In the genomic region with DNA sequence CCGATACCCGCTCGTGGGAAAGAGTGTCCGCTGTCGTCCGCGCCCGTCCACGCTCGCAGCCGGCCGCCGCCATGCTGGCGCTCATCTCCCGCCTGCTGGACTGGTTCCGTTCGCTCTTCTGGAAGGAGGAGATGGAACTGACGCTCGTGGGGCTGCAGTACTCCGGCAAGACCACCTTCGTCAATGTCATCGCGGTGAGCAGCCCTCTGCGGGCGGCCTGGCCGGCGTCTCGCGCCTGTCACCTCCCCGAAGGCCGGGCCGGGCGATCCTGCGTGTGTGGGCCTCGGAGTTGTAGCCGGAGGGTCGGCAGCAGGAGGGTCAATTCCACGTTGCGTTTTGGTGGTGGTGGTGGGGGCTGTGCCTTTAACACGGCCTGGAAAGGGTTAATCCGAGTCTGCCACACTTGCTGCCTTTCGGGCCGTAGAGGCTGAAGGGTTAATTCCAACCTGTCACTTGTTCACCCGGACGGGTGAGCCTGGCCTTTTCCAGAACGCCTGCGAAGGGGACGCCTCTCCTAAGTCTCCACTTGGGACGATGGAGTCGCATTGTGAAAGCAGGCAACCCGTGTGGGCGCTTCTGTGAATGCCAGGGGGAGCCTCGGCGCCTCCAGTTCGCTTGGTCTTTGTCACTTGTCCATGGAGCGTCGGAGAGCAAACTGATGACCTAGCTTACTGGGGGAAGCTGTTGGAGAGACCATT, we compare ENCODE assay signal across 7 mouse cellular contexts. TPM values are rescaled to one million over a fixed set of nuclear protein-coding genes. Genes with fewer than 3 reads are reported as not detected.
A peak's percentile ranks its signal among the peaks of the same experiment; 100 is the strongest.
DNase-seq lines count a peak whose midpoint lies in the region; ATAC-seq and TF ChIP-seq lines count a peak whose summit lies in the region.

No protein-coding gene starts in this region.

- intact Hi-C loops in heart, postnatal 10 days (cut with DNase I) = no loop called here

- H3K4me3 ChIP-seq in E14TG2a.4 (replicated peaks; ENCODE audit: low read length) = peak overlapping the region; percentile 99
- peak overlapping the region; percentile 97 for H3K4me3 ChIP-seq in lung, adult 2 months (replicated peaks; ENCODE audit: extremely low read depth, low read depth, low read length)

- no peaks in the 10 kb centered on the region for H3K36me3 ChIP-seq in E14TG2a.4 (ENCODE audit: insufficient read depth, low read length)

- peaks cover 35% of the 10 kb centered on the region for H3K4me1 ChIP-seq in E14TG2a.4 (replicated peaks; ENCODE audit: low read depth, low read length)
- H3K4me1 ChIP-seq in lung, adult 2 months (ENCODE audit: control insufficient read depth, insufficient read depth, low read length) = peaks cover 15% of the 10 kb centered on the region

- ATAC-seq in erythroblast, adult 5-6 weeks (replicated peaks; ENCODE audit: low FRiP score, poor library complexity, severe bottlenecking) = peak; percentile 43; the same call in 1 of the 2 replicates
- ATAC-seq in neutrophil, adult 5-6 weeks (ENCODE audit: extremely low read depth, insufficient number of reproducible peaks, low FRiP score, poor library complexity, severe bottlenecking) = peak; percentile 4; the same call in 1 of the 2 replicates

- WGBS in lung, adult 2 months = under 1% methylated on average over 57 of the region's 57 CpGs

- no peak for TF ChIP-seq POLR2A in lung, adult 2 months (IDR thresholded peaks at IDR 0.05; ENCODE audit: borderline replicate concordance, extremely low read depth, low read depth, low read length)

- H3K9me3 ChIP-seq in E14TG2a.4 (ENCODE audit: low read length) = no peaks in the 10 kb centered on the region

- DNase-seq in ZHBTc4 (ENCODE audit: low read depth, low spot score) = peak; percentile 42
- DNase-seq in heart, postnatal 10 days = peak; percentile 43 to 58
- DNase-seq in kidney, postnatal 36 days = peak; percentile 37 to 57
- DNase-seq in lung, adult 2 months = peak; percentile 49

- H3K27me3 ChIP-seq in E14TG2a.4 (ENCODE audit: insufficient read depth, low read length) = peaks cover 3% of the 10 kb centered on the region; the same call in 1 of the 2 replicates

- TF ChIP-seq CTCF in E14TG2a.4 (conservative IDR thresholded peaks at IDR 0.05; ENCODE audit: low read length) = no peak
- TF ChIP-seq CTCF in lung, adult 2 months (IDR thresholded peaks at IDR 0.05; ENCODE audit: insufficient read depth, low read length) = no peak

RNA-seq across cellular contexts. Expression of a gene that starts 0.4 kb away (rescaled TPM):
- total RNA-seq in erythroblast, adult 5-6 weeks (2015; ENCODE audit: low replicate concordance) = 33.0 and 44.3 TPM in 2 replicates
- total RNA-seq in erythroblast, adult 5-6 weeks (2017; ENCODE audit: low replicate concordance) = 11.6 and 19.3 TPM in 2 replicates
- 10 to 100 TPM; 83.3 to 90.7 TPM for total RNA-seq in heart, postnatal 10 days (2021)
- polyA plus RNA-seq in lung, adult 2 months (2012; rRNA removed) = 14.5 and 19.4 TPM in 2 replicates
- 28.7 and 36.4 TPM in 2 replicates for total RNA-seq in neutrophil, adult 5-6 weeks (2017)

RNA-seq across cellular contexts. Expression of a gene that starts 45.1 kb away (rescaled TPM):
- total RNA-seq in erythroblast, adult 5-6 weeks (2015; ENCODE audit: low replicate concordance) = 16.7 and 21.7 TPM in 2 replicates
- total RNA-seq in erythroblast, adult 5-6 weeks (2017; ENCODE audit: low replicate concordance) = 19.3 and 25.6 TPM in 2 replicates
- total RNA-seq in heart, postnatal 10 days (2021) = 10 to 100 TPM; 15.8 to 22.0 TPM
- polyA plus RNA-seq in lung, adult 2 months (2012; rRNA removed) = 18.4 and 18.5 TPM in 2 replicates
- 83.6 and 88.1 TPM in 2 replicates for total RNA-seq in neutrophil, adult 5-6 weeks (2017)

Comparison
In these comparisons a context has a peak if more than half of its experiments do, and no peak if none do; other contexts are left out.
1. Peak in every context shown above with its lines: DNase-seq, ATAC-seq and H3K4me3 ChIP-seq.